Mouse (Mus musculus): ENCODE data around the gene Nucb1. TPM values are rescaled to one million over a fixed set of nuclear protein-coding genes. Genes with fewer than 3 reads are reported as not detected.

Gene Nucb1
- polyA plus RNA-seq (2015; fragmentation: Nextera tagmentation; extraction: Ambion mirVana) = 198 and 206 TPM in 2 replicates

GRCm38 (mm10) chr7:45509912-45510787 is at the start of gene Nucb1:
Gene Nucb1 (minus strand): TSS chr7:45510406.
- Histone ChIP-seq H3K27ac (peak within 1 kb of the TSS; percentile 94), H3K27me3 (no peaks in the 10 kb centered on the region), H3K36me3 (peaks cover 30% of the 10 kb centered on the region), H3K4me1 (peaks cover 18% of the 10 kb centered on the region), H3K9ac (peak within 1 kb of the TSS; percentile 85), H3K4me3 (peak within 1 kb of the TSS; percentile 79), H3K9me3 (no peaks in the 10 kb centered on the region), H3K4me2 (peak within 1 kb of the TSS; percentile 99)
- under 1% methylated on average over 44 of the region's 44 CpGs for WGBS
- peak; percentile 89 for ATAC-seq (ENCODE audit: insufficient number of reproducible peaks, insufficient read depth, low FRiP score, low TSS enrichment, low read depth)

DNA sequence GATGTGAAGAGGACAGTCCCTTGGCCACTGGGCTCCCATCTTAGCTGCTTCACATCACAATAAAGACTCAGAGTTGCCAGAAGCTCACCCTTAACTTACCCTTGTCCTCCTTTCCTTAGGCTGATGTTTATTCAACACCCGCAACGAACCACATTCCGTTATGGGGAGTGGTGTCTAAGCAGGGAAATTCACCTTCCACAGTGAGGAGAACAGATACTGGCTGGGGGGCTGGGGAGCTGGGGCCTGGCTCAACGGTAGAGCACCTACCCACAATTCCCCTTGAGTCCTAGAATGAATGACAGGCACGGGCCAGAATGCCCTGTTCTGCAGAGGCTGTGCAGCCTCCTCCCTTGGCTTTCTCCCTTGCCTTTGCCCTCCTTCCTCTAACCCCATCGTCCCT is 48.7 kb upstream of the Nucb1 start:
- H3K9me3 ChIP-seq = no peaks in the 10 kb centered on the region
- no peak overlapping the region for H3K4me2 ChIP-seq
- 0 out of 2 replicates have a peak overlapping the region, but pooled peaks have one; percentile 12 for H3K9ac ChIP-seq
- H3K4me3 ChIP-seq = no peak overlapping the region
- ATAC-seq (ENCODE audit: insufficient number of reproducible peaks, insufficient read depth, low FRiP score, low TSS enrichment, low read depth) = no peak
- no peak overlapping the region for H3K27ac ChIP-seq
- no peaks in the 10 kb centered on the region for H3K36me3 ChIP-seq
- WGBS = 59% methylated on average over 6 of the region's 6 CpGs
- peaks cover 14% of the 10 kb centered on the region for H3K4me1 ChIP-seq
- no peaks in the 10 kb centered on the region for H3K27me3 ChIP-seq

DNA sequence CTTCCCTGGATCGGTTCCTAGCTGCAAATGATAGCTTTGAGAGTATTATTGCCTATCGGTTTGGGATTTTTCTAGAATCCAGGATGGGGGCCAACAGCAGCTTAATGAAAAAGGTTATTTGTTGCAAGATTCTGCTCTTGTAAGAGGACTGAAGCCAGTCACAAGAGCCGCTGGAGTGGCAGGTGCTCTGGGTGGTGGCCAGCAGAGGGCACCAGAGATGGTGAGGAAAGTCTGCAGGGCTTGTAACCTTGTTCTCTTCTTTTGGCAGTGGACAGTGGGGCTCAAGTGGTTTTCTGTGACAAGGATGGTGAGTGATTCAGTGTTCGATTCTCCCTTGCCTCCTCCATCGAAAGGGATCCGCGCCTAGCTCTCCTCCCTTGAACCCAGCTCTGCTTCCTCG is 45.6 kb upstream of the Nucb1 start:
- 0 out of 2 replicates have a peak, but pooled peaks cover 5% of the 10 kb centered on the region for H3K4me1 ChIP-seq
- no peak overlapping the region for H3K4me2 ChIP-seq
- 29% methylated on average over 8 of the region's 8 CpGs for WGBS
- H3K9me3 ChIP-seq = no peaks in the 10 kb centered on the region
- 0 out of 2 replicates have a peak overlapping the region, but pooled peaks have one; percentile 32 for H3K9ac ChIP-seq
- H3K36me3 ChIP-seq = no peaks in the 10 kb centered on the region
- no peak for ATAC-seq (ENCODE audit: insufficient number of reproducible peaks, insufficient read depth, low FRiP score, low TSS enrichment, low read depth)
- H3K27me3 ChIP-seq = no peaks in the 10 kb centered on the region
- no peak overlapping the region for H3K27ac ChIP-seq
- H3K4me3 ChIP-seq = no peak overlapping the region

GRCm38 (mm10) chr7:45554744-45555143 is 44.5 kb upstream of the Nucb1 start, which contains the start of gene Hsd17b14:
Gene Hsd17b14 (plus strand): TSS chr7:45554893.
- Histone ChIP-seq H3K36me3 (no peaks in the 10 kb centered on the region), H3K4me1 (0 out of 2 replicates have a peak, but pooled peaks cover 9% of the 10 kb centered on the region), H3K27ac (no peak within 1 kb of the TSS), H3K9me3 (no peaks in the 10 kb centered on the region), H3K4me3 (no peak within 1 kb of the TSS), H3K9ac (peak within 1 kb of the TSS; percentile 51; the same call in 1 of the 2 replicates), H3K27me3 (no peaks in the 10 kb centered on the region), H3K4me2 (no peak within 1 kb of the TSS)
- WGBS = 20% methylated on average over 8 of the region's 8 CpGs
- ATAC-seq (ENCODE audit: insufficient number of reproducible peaks, insufficient read depth, low FRiP score, low TSS enrichment, low read depth) = no peak

DNA sequence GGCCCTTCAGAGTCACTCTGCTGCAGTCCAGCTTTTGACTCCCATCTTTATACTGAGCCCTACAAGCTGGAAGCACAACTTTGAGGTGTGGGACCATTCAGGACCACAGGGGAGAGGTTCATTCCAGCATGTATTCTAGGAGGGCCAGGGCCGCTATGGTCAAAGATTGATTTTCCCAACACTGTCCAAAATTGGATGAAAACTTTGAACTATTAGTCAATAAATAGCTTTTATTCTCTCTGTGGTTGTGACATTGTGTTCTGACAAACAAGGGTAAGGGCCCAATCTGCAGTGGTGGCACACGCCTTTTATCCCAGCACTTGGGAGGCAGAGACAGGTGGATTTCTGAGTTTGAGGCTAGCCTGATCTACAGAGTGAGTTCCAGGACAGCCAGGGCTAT is 43.8 kb upstream of the Nucb1 start:
- 88% methylated on average over 2 of the region's 2 CpGs for WGBS
- no peak for ATAC-seq (ENCODE audit: insufficient number of reproducible peaks, insufficient read depth, low FRiP score, low TSS enrichment, low read depth)
- no peak overlapping the region for H3K4me2 ChIP-seq

DNA sequence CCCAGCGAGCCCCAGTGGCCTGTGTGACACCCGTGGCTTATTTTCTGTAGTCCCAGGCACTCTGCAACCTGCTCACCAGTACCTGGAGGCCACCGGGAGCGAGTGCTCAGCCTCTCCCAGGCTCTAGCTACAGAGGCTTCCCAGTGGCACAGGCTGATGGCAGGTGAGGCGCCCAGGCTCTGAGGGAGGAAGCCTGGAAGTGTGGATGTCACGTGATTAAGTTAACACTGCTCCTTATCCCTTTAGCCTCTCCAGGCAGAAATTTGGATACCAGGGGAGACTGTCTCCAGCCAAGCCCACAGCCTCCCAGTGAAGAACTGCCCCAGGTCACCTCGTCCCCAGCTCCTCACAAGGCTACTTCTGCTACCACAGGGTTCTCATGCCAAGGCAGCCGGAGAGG is 43.3 kb upstream of the Nucb1 start:
- ATAC-seq (ENCODE audit: insufficient number of reproducible peaks, insufficient read depth, low FRiP score, low TSS enrichment, low read depth) = no peak
- H3K27ac ChIP-seq = no peak overlapping the region
- WGBS = 61% methylated on average over 8 of the region's 8 CpGs
- no peaks in the 10 kb centered on the region for H3K9me3 ChIP-seq
- H3K4me3 ChIP-seq = no peak overlapping the region
- H3K36me3 ChIP-seq = no peaks in the 10 kb centered on the region
- no peaks in the 10 kb centered on the region for H3K27me3 ChIP-seq
- 0 out of 2 replicates have a peak, but pooled peaks cover 9% of the 10 kb centered on the region for H3K4me1 ChIP-seq
- no peak overlapping the region for H3K9ac ChIP-seq
- no peak overlapping the region for H3K4me2 ChIP-seq

More for the DNA sequence above, 43.8 kb upstream of the Nucb1 start:
- Histone ChIP-seq H3K9me3 (no peaks in the 10 kb centered on the region), H3K27ac (no peak overlapping the region), H3K36me3 (no peaks in the 10 kb centered on the region), H3K9ac (no peak overlapping the region), H3K4me1 (0 out of 2 replicates have a peak, but pooled peaks cover 9% of the 10 kb centered on the region), H3K27me3 (no peaks in the 10 kb centered on the region), H3K4me3 (no peak overlapping the region)

- no peaks in the 10 kb centered on the region for H3K9me3 ChIP-seq
- no peak overlapping the region for H3K27ac ChIP-seq
- 80% methylated on average over 8 of the region's 8 CpGs for WGBS
- no peak overlapping the region for H3K4me3 ChIP-seq
- H3K36me3 ChIP-seq = no peaks in the 10 kb centered on the region
- H3K4me2 ChIP-seq = no peak overlapping the region
- no peak for ATAC-seq (ENCODE audit: insufficient number of reproducible peaks, insufficient read depth, low FRiP score, low TSS enrichment, low read depth)
- no peaks in the 10 kb centered on the region for H3K27me3 ChIP-seq
- H3K4me1 ChIP-seq = 0 out of 2 replicates have a peak, but pooled peaks cover 9% of the 10 kb centered on the region
- H3K9ac ChIP-seq = no peak overlapping the region
Measured at GRCm38 (mm10) chr7:45551512-45551883, 41.3 kb upstream of the Nucb1 start.

GRCm38 (mm10) chr7:45550821-45551511 is 40.8 kb upstream of the Nucb1 start:
- Histone ChIP-seq H3K9me3 (no peaks in the 10 kb centered on the region), H3K36me3 (no peaks in the 10 kb centered on the region), H3K4me1 (0 out of 2 replicates have a peak, but pooled peaks cover 6% of the 10 kb centered on the region), H3K4me3 (no peak overlapping the region), H3K27me3 (no peaks in the 10 kb centered on the region), H3K9ac (no peak overlapping the region), H3K4me2 (no peak overlapping the region), H3K27ac (no peak overlapping the region)
- no peak for ATAC-seq (ENCODE audit: insufficient number of reproducible peaks, insufficient read depth, low FRiP score, low TSS enrichment, low read depth)
- 79% methylated on average over 11 of the region's 11 CpGs for WGBS

GRCm38 (mm10) chr7:45549641-45550436 is 39.6 kb upstream of the Nucb1 start:
- H3K4me1 ChIP-seq = 0 out of 2 replicates have a peak, but pooled peaks cover 5% of the 10 kb centered on the region
- H3K9ac ChIP-seq = no peak overlapping the region
- no peak overlapping the region for H3K4me2 ChIP-seq
- no peak for ATAC-seq (ENCODE audit: insufficient number of reproducible peaks, insufficient read depth, low FRiP score, low TSS enrichment, low read depth)
- H3K27ac ChIP-seq = no peak overlapping the region
- whole genome bisulfite sequencing = 85% methylated on average over 16 of the region's 16 CpGs
- no peaks in the 10 kb centered on the region for H3K9me3 ChIP-seq
- H3K4me3 ChIP-seq = no peak overlapping the region
- no peaks in the 10 kb centered on the region for H3K36me3 ChIP-seq
- no peaks in the 10 kb centered on the region for H3K27me3 ChIP-seq

DNA sequence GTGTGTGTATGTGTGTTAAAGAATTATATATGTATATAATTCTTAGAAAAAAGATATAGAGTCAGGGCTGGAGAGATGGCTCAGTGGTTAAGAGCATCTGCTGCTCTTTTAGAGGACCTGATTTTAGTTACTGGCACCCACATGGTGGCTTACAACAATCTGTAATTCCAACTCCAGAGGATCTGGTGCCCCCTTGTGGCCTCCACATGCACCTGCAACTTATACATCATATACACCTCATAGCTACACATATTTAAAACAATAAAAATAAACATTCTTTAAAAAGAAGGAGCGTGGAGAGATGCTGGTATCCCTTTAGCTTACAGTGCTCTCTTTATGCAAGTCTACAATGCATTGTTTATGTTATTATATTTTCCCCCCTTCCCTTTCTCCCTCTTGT is 34.3 kb upstream of the Nucb1 start:
- Histone ChIP-seq H3K9ac (no peak overlapping the region), H3K4me3 (no peak overlapping the region), H3K4me2 (no peak overlapping the region), H3K9me3 (no peaks in the 10 kb centered on the region), H3K36me3 (no peaks in the 10 kb centered on the region), H3K4me1 (no peaks in the 10 kb centered on the region), H3K27me3 (no peaks in the 10 kb centered on the region), H3K27ac (no peak overlapping the region)
- WGBS = 83% methylated on average over 1 of the region's 1 CpGs
- ATAC-seq (ENCODE audit: insufficient number of reproducible peaks, insufficient read depth, low FRiP score, low TSS enrichment, low read depth) = no peak

- Histone ChIP-seq H3K27me3 (peaks cover 4% of the 10 kb centered on the region), H3K9me3 (no peaks in the 10 kb centered on the region), H3K27ac (no peak overlapping the region), H3K4me3 (no peak overlapping the region), H3K4me2 (no peak overlapping the region), H3K9ac (no peak overlapping the region), H3K4me1 (peaks cover 8% of the 10 kb centered on the region), H3K36me3 (no peaks in the 10 kb centered on the region)
- no peak for ATAC-seq (ENCODE audit: insufficient number of reproducible peaks, insufficient read depth, low FRiP score, low TSS enrichment, low read depth)
- WGBS = 65% methylated on average over 2 of the region's 2 CpGs
Measured at GRCm38 (mm10) chr7:45540213-45540612, 30.0 kb upstream of the Nucb1 start.
